Mouse (Mus musculus) olfactory bulb, adult 2 months (tissue): ENCODE results near the gene Rapgef2. TPM values are rescaled to one million over a fixed set of nuclear protein-coding genes. Genes with fewer than 3 reads are reported as not detected.

Experiments used
- H3K27ac ChIP-seq: fragments of 200-500 bp; 2 replicates; pipeline ENCODE4 v1.5.1; 2012; ENCODE audit warnings: low read depth, low read length; ENCODE audit not compliant: insufficient read depth
- H3K4me1 ChIP-seq: fragments of 200-500 bp; 2 replicates; pipeline ENCODE4 v1.6.1; 2012; ENCODE audit warnings: low read length; ENCODE audit not compliant: control insufficient read depth, insufficient read depth
- H3K4me3 ChIP-seq: fragments of 200-500 bp; 2 replicates; pipeline ENCODE4 v1.5.1; 2012; ENCODE audit warnings: mild to moderate bottlenecking, low read depth, low read length, moderate library complexity; ENCODE audit not compliant: insufficient read depth
- CTCF ChIP-seq: fragments of 200-500 bp; IDR thresholded peaks from 2 replicates; pipeline ENCODE4 v1.5.1; 2012; ENCODE audit warnings: low read depth, mild to moderate bottlenecking, low read length, moderate library complexity; ENCODE audit not compliant: insufficient read depth
- POLR2A ChIP-seq: fragments of 200-500 bp; IDR thresholded peaks from 2 replicates; pipeline ENCODE4 v1.6.1; 2012; ENCODE audit warnings: mild to moderate bottlenecking, low read depth, low read length, moderate library complexity; ENCODE audit not compliant: insufficient read depth
- WGBS: fragments of 180-500 bp; shearing (Covaris S2); methylation state at CpG from one replicate; pipeline ENCODE4 v1.1.7; 2018; 5-methylcytosine and 5-hydroxymethylcytosine counted together
- polyA plus RNA-seq: library from polyadenylated mRNA; stranded (reverse); fragments of >200 nt; gene quantifications from 2 replicates; pipeline ENCODE4 v1.2.4, GENCODE M21; 2012; ENCODE audit warnings: low replicate concordance; ENCODE audit not compliant: missing spikeins, insufficient read depth, insufficient read length

The Rapgef2 gene
- polyA plus RNA-seq, 1 experiment: 61.7 TPM

DNA sequence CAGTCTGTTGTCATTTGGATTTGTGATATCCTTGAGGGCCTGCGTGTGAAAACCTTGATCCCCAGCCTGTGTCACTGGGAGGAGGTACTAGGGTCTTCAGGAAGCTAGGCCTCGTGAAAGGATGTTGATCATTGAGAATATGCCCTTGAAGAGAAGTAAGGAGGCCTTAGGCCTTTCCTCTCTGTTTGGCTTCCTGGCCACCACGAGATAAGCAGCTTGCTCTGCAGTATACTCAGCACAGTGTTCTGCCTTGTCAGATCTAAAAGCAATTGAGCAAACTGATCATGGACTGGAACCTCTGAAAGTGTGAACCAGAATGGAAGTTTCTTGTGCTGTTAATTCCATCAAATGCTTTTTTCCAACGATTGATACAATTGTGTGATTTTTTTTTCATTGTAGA is 255.5 kb downstream of the Rapgef2 start:
- H3K4me1 ChIP-seq: no peaks in the 10 kb centered on the region
- 88% methylated on average over 4 of the region's 4 CpGs for WGBS
- no peak for TF ChIP-seq POLR2A
- TF ChIP-seq CTCF: no peak

DNA sequence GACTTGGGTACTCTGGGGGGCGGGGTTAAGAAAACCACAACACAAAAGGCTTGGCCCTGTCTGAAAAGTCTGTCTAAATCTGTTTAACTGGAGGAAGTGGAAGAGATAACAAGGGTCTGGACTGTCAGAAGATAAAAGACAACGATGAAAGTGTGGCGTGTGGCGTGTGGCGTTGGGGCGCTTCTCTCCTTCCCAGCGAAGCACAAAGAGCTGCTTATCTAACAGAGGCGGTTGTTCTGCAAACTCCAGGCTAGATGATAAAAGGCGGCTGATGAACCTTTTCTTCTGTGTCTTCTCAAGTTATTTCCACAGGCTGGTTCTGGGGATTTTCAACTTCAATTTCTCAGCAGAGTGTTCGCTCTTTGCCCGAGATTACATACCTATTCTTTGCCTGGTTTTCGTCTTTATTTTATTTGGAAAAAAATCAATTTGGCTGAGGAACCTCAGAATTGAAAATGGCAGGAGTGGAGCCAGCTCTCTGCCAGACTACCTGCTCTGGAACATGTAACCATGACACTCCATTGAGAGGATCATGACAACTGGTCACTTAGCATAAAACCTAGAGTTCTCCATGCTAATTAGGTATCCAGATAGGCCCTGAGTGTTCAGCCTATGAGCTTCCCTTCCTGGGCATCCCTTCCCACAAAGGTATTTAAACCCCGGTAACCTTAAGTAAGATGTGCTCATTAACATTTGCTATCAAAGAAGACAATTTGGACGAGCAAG is 258.0 kb downstream of the Rapgef2 start:
- Histone ChIP-seq H3K27ac (no peak overlapping the region), H3K4me1 (peaks cover 3% of the 10 kb centered on the region; the same call in 1 of the 2 replicates), H3K4me3 (no peak overlapping the region)
- 87% methylated on average over 14 of the region's 14 CpGs for WGBS
- TF ChIP-seq CTCF (no peak), POLR2A (no peak)

More for the DNA sequence above, 255.5 kb downstream of the Rapgef2 start:
- Histone ChIP-seq H3K4me3 (no peak overlapping the region), H3K27ac (no peak overlapping the region)

DNA sequence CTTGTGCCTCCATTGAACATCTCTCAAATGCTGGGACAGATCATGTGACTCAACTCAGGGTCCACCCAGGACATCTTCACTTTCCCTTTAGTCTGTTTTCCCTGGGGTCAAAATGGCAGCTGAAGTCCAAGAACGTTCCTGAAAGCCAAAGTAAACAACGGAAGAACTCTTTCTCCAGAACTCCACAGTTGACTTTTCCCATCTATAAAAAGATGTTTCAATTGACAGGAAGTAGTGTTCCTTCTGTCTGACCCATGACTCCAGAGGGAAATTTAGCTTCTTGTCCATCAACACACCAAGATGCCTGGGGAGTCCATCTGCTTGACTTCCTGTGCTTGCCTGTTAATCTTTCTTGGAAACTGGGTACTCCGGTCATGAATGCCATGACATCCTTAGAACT is 260.3 kb downstream of the Rapgef2 start:
- Histone ChIP-seq H3K27ac (no peak overlapping the region), H3K4me3 (no peak overlapping the region), H3K4me1 (peaks cover 7% of the 10 kb centered on the region; the same call in 1 of the 2 replicates)
- TF ChIP-seq POLR2A (no peak), CTCF (no peak)
- 94% methylated on average over 3 of the region's 3 CpGs for WGBS

DNA sequence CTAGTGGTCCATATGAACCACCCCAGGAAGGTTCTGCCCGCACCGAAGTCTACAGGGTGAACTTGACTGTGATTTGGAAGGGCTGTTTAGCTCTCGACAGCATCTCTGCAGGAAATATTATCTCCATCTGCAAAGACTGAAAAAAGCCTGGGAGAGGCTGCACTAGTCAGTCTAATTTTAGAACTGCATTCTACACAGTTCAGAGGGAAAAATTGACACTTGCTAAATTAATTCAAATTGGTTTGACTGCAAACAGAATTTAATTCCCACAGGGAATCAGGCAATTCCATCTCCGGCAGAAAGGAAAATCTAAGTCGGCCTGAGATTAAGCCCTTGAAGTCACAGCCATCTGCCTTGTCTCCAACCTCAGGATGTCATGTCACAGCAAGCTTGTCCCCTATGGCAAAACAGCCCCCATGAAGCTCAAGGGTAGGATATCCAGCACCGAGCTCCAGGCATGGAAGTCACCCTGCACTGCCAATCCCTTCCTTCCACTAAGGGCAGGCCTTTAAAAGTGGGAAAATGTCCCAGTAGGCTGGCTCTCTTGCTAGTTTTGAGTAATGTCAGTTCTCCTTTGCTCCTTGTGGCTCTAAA is 262.5 kb downstream of the Rapgef2 start:
- 51% methylated on average over 6 of the region's 6 CpGs for WGBS
- Histone ChIP-seq H3K27ac (peak overlapping the region; percentile 48; the same call in 1 of the 2 replicates), H3K4me3 (no peak overlapping the region), H3K4me1 (peaks cover 7% of the 10 kb centered on the region; the same call in 1 of the 2 replicates)
- TF ChIP-seq CTCF (no peak), POLR2A (no peak)

DNA sequence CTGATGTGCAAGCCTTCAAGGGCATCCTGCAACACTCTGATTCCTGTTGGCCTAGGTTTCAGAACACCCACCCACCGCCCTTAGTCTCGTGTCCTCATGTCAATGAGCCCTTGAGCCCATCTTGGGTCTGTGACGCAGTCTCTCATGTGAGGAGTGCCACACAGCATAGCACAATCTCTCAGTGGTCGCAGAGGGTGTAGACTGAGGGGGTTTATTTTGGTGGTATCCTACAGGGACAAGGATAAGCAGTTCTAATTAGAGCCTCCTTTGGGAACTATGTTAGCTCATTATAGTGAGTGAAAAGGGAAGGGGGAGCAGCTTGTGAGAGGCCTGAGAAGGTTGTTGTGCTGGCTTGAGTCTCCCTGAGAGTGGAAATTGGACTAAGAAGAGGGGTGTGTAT is 263.6 kb downstream of the Rapgef2 start:
- TF ChIP-seq POLR2A: no peak
- TF ChIP-seq CTCF: no peak
- H3K4me1 ChIP-seq: peaks cover 7% of the 10 kb centered on the region; the same call in 1 of the 2 replicates
- H3K27ac ChIP-seq: no peak overlapping the region
- WGBS: 73% methylated on average over 4 of the region's 4 CpGs
- no peak overlapping the region for H3K4me3 ChIP-seq

DNA sequence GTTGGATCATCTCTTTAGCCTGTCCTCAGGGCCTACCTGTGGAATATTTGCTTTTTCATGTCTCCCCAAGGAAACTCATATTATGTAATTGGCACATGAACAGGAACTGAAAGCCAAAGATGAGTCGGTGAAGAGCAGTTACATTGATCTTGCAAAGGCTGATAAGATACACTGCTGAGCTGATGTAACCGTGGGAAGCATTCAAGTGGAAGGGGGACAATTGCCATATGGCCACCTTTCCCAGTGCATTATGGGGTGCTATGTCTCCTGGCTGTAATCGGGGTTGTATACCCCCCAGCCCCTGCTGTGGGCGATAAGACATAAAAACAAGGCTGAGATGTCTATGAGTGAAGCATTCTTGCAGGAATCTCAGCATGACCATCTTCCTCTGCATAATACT is 268.9 kb downstream of the Rapgef2 start:
- no peak for TF ChIP-seq POLR2A
- TF ChIP-seq CTCF: no peak
- 90% methylated on average over 4 of the region's 4 CpGs for WGBS
- Histone ChIP-seq H3K4me1 (0 out of 2 replicates have a peak, but pooled peaks cover under 1% of the 10 kb centered on the region), H3K4me3 (no peak overlapping the region), H3K27ac (no peak overlapping the region)

DNA sequence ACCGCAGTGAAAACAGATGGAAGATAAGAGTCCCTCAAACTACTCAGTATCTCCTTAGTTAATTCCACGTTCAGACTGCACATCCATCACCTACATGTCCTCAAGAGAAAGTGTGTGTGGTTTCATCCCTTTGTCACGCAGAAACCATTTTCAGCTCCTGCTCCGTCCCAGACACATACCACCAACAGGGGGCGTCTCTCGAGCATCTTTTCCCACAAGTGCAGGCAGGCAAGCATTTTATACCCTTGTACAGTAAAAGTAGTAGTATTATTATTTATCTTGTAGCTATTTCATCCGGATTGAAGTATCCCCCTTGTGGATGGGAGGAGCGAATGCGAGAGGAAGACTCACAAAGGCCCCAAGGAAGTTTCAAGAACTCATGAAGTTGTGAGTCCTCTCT is 269.5 kb downstream of the Rapgef2 start:
- no peak overlapping the region for H3K4me3 ChIP-seq
- TF ChIP-seq POLR2A (no peak), CTCF (no peak)
- no peaks in the 10 kb centered on the region for H3K4me1 ChIP-seq
- WGBS: 89% methylated on average over 9 of the region's 9 CpGs
- no peak overlapping the region for H3K27ac ChIP-seq

DNA sequence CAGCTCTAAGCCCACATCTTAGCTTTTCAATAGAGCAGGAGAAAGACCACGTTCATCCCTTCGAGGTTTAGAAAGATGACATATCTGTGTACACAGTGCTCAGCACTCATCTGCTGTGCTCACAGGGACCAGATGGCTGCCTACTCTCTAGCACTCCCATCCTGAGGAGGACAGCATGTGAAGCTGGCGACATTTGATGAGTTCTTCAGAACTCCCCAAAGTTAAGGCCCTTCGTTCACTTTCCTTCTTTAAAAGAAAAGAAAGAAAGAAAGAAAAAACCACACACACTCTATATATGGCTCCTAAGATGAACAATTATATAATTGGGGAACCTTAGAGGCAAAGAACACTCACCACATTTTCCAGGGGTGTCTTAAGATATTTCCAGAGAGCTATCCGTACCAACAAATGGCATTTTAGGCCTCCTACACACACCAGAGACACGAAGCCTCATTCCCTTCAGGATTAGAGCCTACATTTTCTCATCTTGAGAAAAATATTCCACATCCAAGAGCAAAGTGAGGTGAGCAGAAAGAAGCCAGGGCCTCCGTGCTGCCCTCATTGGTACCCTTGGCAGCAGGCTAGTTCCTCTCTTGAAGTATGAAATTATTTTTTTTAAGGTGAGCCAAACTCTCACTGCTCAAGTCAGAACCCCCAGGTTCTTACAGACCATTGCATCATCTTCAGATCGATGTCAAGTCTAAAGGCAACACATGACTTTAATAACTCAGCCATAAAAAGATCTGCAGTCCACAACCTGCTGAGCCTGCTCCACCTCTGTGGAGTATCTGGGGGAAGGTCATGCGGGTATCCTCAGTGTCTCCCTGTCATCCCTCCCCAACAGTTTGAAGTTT is 270.5 kb downstream of the Rapgef2 start:
- Histone ChIP-seq H3K4me3 (no peak overlapping the region), H3K27ac (no peak overlapping the region), H3K4me1 (no peaks in the 10 kb centered on the region)
- WGBS: 85% methylated on average over 9 of the region's 9 CpGs
- TF ChIP-seq POLR2A (no peak), CTCF (no peak)

Other genes starting within 250 kb of the Rapgef2 start
- gene Gm17359, start 50.1 kb upstream of the Rapgef2 start, polyA plus RNA-seq: not detected in 2 replicates